Mouse (Mus musculus) 416B (cell line): ENCODE measurements at regions not wholly inside any gene's neighbourhood (a gene's known extent, or its start where the extent isn't known, plus 50 kb on each side); places are given as distances from the start of the nearest gene placed in this dataset.

Experiments
- DNase-seq: peaks from one replicate; pipeline ENCODE4 v3.0.0; 2011; ENCODE audit warnings: low read depth

GRCm38 (mm10) chr19:55688585-55688984, 53.0 kb upstream of the Tcf7l2 start:
- peak; percentile 5 for DNase-seq

DNA sequence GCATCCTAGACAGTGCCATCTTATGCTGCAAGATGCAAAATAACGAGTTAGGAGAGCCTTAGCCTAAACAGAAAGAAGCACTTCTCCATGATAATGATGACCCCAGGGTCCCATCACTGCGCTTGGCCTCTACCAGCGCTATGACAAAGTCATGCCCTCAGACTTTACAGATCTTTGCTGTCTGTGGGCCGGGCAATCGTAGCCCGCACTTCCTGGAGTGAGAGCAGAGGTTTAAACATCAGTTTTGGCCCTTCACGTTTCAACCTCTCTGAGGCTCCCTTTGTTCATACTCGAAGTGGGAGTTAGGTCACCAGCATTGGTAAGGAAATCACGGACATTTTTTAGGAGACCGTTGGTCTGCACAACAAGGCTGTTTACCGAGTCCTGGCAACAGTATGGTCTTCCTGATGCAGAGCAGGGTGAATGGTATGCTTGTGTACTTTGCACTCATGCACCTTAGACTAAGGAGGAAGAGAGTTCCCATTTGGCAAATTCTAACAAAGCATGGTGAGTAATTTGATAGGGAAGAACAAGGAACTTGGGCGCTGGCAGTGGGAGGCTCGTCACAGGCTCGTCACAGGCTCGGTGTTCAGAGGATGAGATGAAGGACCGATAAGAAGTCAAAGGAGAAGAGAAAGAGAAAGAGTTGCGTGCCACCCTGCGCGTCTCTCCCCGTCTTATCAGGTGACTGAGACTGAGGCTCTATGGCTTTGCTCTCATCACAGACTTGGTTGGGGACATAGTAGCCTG, 52.2 kb upstream of the Tcf7l2 start:
- no peak for DNase-seq
